Mouse (Mus musculus): Measurements from ENCODE around the gene Tmem51.

Gene Tmem51

DNA sequence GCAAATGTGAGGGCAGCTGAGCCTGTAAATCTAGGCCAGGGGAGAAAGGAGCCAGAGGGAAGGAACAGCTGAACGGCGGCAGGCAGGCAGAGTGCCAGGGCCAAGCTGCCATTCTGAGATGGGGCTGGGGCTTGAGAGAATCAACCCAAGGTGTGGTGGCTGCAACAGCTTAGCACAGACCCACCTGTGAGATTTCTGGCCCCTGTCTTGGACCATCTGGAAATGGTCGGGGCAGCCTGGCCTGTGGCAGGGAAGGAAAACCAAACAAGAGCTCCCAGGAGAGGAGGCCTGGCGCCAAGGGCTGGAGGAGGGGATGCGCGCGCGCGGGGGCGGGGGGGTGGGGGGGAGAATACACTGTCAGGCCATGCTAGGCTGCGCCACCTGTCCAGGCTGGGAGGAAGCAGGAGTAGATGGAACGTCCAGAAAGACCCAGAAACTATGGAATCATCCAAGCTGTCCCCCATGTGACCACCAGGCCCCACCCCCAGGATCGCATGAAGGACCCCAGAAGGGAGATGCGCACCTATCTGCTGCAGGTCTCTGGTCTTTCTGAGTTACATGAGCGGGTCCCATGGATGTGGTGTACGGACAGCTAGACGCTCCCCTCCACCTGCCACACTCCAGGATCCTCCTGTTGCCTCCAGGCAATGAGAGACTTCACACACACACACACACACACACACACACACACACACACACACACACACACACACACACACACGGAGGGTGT lies 3.0 kb downstream of the Tmem51 start:
- DNase-seq, result peak; percentile 81

DNA sequence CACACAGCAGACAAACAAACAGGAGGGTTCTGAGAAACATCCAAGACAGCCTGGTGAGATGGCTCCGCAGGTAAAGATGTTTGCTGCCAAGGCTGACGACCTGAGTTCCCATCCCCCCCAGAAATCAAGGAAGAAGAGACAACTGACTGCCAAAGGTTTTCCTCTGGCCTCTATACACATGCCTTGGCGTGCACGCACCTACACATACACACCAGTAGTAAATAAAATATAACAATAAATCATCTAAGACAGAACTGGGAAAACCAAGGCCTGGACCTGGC lies 3.7 kb downstream of the Tmem51 start:
- DNase-seq, result no peak

DNA sequence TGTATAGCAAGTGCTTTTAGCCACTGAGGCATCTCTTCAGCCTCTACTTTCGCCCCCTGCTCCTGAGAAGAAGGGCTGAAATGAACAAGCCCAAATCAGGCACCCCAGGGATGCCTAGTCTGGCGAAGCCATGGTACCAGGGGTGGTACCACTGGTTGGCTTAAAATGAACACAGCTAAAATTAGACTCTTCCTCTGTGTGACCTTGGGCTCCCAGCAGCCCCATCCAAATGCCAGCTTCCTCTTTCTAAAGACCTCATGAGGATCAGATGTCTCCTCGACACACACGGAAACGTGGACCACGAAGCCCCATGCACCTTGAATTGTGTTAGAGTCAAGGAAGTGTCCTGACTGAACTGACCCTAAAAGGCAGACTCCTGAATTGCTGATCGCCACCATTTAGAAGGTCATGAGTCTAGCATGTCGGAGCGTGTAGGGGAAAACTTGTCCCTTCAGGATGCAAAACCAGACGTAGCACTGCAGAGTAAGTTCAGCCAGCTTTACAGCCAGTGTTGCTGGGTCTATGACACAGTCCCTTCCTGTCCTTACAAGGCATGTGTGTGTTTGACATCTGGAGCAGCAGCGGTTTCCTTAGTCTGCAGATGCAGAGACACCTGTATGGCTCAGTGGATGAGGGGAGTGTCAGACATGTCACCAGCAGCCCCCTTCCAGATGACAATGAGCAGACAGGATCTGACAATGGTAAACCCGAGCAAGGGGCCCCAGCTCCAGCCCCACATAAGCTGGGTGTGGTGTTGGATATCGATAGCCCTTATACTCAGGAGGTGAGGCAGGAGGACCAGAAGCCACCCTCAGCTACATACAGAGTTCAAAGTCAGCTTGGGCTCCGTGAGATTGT lies 4.2 kb downstream of the Tmem51 start:
- DNase-seq, result no peak

DNA sequence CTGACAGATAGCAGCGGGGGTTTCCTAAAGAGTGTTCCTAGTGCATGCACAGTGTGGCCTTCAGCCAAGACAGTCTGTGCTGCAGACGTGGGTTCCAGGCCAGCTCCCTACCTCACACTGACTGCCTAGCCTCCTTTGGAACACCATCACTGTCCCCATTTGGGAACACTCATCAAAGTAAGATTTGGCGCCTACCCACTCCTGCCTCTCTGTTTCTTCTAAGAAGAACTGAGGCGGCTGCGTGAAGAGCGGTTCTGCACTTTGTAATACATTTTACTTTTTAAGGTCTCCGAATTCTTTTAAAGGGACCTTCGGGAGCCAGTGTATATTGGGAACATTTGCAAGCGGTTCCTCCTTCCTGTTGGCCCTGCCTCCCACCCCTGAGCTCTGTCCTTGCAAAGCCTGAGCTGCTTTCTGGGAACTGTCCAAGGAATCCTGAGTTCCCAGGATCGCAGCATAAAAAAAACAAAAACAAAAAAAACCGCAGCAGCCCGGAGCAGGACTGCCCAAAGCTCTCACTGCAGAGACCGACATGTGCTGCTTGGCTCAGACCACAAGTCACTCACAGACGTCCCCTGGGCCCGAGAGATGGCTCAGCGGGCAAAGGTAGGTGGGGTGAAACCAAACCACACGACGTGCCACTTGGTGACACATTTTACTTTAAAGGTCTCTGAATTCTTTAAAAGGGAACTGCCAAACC lies 6.4 kb downstream of the Tmem51 start:
- no peak for DNase-seq

DNA sequence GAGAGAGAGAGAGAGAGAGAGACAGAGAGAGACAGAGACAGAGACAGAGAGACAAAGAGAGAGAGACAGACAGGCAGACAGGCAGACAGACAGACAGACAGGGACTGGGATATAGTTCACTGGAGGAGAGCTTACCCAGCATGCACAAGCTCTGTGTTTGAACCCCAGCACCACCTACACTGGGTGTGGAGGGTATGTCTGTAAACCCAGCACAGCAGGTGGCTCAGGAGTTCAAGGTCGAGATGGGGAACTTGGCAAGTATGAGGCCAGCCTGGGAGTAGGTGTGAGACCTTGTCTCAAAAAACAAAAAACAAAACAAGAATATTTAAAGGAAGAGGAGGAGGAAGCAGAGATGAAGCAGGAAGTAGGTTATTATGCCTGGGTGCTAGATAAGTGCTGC lies 7.2 kb downstream of the Tmem51 start:
- no peak for DNase-seq

DNA sequence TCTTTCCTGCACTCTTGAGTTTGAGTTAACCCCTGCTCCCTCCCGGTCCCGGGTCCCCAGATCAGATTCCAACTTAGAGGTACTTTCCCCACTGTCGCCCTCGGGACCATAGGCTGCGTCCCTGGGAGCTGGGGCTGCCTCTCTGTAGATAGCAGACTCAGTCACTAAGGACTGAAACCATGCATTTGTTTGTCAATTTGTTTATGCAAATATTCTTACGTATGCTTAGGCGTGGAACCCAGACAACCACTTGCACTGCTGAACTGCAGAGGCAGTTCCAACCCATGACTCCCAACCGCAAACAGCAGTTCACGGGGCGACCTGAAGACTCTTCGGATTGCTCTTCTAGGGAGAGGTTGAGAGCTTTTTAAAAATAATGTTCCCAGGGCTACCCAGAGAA lies 8.2 kb downstream of the Tmem51 start:
- DNase-seq, result no peak

DNA sequence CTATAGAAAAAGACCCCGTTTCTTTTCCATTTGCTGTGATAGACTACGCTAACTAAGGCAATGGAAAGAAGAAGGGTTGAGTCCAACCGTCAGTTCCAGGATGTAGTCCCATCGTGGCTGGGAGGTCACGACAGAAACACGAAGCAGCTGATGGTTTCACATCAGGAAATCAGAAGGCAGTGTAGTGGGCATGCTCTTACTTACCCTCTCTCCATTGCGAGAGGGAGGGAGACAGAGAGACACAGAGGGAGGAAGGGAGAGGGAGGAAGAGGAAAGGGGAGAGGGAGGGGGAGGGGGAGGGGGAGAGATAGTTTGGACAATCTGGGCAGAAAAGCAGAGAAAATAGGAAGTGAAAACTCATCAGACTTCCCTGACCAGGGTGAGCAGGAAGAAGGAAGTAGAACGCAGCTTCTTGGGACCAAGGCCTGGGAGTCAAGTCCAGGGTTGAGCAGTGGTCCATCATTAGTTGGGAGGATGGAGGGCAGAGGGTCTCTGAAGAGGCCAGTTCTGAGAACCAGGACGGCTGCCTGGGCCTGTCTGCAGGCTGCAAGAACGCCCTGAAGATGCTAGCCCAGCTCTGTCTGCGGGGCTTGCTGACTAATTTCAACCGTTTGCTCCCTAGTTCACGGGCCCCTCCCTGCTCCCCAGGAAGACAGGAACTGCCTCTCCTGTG lies 9.9 kb downstream of the Tmem51 start:
- no peak for DNase-seq

DNA sequence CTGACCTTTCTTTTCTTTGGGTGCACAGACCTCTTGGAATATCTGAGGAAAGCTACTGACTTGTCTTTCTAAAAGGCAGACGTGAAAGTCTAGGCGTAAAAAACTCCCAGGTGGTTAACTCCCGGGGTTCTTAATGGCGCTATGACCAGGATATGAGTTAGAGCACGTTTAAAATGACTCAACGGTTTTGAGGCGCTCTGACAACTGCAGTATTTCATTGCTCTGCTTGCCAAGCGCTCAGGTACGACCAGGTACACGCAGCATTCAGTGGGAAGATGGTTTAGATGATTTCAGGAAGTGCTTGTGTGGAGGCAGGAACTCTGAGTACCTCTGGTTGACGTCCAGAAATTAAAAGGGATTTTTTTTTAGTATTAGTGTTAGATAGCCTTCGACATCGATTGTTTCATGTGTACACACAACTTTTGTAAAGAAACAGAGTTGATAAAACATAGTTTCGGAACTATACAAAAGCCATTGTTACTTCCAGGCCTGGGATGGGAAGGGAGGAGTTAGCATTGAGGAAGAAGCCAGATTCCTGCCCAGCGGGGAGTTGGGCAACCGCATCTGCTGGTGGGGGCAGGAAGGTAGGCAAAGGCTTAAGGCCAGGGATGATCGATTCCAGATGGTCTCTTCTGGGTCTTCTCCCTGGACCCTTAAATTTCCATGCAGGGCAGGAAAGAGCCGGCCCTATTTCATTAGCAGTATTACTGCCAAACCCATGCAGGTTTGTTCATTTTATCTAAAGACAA lies 12.7 kb downstream of the Tmem51 start:
- DNase-seq, result peak; percentile 70

DNA sequence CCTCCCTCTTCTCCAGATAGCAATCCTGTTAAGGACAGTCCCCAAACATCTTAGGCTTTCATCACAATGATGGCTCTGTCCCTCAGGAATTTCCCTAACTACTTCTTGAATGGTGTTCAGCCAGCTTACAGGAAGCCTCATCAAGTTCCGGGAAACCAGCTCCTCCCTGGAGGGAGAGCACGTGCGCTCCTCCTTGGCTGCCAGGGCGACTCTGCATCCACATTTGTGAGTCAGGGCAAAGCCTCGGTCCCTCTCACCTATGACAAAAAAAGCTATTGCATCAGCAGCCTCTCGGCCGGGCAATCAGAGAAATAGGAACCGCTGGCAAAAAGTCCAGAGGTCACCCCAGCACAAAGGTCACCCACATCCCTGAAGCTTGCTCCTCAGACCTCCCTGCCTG lies 13.3 kb downstream of the Tmem51 start:
- DNase-seq, result no peak

DNA sequence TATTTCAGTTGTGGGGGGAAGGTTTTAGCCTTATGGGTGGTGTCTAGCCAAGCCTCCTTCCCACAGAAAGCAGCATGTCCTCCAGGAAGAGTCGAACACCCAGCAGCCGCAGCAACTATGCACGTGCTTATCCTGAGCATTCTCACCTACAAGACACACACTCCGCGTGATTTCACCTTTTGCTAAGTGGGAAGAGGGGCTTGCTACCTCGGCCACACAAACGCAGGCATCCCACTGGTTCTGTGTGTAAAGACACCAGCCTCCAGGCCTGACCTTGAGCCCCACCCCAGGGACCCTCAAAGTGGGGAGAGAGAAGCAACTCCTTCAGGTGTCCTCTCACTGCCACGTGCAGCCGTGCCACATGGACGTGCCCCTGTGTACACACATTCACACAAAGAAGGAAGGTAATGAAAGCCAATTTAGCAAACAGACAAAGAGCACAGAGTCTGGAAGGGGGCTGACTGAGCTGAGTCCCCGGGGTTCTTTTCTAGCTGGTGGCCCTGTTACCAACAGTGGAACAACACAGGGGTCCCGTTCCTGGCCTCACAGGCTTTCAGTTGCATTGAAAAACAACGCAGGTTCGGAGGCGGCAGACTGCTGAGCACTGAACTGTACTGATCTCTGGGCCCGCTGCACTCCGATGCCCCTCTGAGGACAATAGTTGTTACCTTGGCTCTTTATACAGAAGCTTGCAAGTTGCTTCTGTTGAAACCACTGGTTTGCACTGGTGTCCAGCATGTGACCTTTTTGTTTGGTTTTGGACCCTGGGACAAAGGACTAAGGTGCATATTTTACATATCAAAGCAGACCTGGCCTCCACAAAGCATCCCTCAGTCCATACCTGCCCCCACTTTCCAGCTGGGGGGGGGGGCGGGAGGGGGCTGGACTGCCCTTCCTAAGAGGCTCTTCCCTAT lies 14.9 kb downstream of the Tmem51 start:
- DNase-seq, result no peak

DNA sequence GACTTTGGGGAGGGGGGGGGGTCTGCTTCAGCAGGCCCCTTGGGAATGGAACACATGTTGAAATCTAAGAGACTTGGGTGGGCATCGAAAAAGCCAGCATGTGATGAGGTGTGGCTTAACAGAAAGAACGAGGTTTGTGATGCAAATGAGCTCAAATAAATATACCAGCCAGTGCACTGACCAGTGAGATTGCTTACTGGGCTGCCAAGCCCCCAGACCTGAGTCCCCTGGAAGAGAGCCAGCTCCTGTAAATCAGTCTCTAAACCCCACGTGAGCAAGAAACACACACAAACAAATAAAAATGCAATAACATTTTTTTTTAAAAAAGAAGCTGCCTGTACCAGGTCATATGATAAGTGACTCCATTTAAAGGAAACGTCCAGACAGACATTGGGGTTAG lies 17.5 kb downstream of the Tmem51 start:
- DNase-seq, result no peak

DNA sequence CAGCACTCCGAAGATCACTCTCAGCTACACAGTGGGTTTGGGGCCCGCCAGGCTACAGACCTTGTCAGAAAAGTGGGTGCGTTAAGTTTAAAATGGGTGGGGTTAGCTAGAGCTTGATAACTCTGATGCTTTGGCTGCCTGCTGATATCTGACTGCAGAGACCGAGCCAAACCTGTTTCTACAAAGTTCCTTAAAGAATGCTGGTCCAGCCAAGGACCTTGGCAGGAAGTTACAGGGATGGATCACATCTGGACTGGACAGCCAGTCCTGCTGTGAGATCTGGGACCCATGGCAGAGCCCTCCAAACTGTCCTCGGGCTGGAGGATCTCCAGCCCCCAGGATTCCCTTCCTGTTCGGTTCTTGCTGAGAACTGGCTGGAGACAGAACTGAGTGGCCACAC lies 18.3 kb downstream of the Tmem51 start:
- DNase-seq, result no peak

DNA sequence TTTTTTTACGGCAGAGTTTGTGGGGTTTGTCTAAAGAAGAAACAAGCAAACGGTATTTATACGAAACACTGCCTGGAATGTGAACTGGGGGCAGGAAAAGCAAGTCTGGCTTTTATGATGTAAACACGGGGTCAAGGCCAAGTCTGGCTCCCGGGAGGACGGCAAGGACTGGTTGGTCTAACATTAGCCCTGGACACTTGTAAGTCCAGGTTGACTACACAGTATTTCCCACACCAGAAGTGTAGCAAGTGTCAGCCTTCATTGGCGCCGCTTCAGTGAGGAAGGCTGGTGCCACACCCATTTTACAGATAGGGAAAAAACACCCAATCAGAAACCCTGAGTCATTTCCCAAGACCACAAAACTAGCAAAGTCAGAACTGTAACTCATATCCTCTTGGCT lies 18.8 kb downstream of the Tmem51 start:
- DNase-seq, result no peak

DNA sequence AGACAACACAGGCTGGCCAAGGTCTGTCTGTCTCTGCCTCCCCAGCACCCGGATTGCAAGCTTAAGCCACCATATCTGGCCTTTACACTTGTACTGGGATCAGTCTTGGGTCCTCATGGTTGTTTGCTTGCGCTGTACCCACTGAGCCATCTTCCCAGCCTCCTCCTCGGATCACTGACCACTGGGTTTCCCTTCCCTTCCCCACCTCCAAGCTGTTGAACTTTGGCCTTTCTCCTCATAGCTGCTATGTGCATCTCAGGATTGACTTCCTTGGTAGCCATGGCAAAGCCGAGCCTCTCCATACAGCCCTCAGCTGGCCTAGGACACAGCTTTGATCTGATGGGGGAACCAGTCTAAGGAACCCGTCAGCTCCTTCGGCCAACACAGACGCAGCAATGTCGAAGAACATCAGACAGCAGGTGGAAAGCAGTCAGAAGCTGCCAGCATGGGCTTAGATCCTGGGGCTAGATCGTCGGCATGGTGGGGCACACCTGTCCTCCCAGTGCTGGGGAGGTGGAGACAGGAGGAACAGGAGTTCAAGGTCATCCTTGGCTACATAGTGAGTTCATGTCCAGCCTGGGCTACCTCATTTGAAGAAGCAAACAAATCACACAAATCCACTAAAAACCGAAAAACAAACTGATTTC lies 19.4 kb downstream of the Tmem51 start:
- DNase-seq, result no peak

DNA sequence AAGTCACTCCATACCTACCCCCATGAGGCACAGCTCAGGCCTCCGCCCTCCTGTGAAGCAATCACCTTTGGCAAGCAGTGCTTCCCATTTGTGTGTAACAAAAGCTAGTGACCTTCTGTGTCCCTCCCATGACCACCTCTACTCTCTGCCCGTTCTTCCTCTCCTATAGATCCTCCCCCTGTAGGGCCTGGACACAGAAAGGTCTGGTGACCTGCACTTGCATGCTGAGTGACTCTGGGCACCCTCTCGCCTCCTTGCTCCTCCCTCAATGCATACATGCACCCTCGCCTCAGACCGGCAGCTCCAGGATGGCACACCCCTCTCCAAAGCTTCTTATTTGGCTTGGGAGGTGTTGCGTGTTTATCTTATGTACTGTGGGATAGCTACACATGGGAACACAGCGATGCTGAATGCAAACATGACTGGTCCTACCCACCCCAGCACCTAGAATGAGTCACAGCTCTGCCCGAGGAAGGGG lies 21.0 kb downstream of the Tmem51 start:
- DNase-seq, result no peak

DNA sequence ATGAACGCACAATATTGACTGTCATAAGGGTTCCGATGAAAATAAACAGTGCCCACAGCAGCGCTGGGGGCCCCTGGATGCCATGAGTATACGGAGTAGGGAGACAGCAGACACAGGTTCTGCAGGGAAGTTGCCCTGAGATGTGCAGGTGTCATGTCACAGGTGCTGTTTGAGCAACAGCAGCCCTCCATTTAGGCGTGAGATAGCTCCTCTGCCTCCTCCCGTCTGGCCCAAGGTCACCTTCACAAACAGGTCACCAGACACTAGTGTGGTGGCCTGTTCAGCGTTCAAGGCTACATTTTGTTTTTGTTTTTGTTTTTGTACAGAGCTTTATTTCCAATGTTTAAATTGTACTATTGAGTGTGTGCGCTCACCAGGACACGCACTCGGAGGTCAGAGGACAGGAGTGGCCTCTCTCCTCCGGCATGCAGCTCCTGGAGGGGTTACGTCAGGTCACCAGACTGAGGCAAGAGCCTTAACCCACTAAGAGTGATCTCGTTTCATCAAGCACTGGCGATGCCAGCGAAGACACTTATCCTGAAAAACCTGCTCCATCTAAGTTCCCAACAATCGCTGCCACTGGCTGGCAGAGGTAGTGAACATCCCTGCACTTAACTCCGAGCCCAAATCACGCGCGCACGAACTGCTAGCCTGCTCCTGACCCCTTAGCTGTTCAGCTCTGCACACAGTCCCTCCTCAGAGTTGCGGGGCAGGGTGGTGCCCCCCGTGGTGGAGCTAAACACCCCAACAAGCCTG lies 22.4 kb downstream of the Tmem51 start:
- DNase-seq, result no peak

DNA sequence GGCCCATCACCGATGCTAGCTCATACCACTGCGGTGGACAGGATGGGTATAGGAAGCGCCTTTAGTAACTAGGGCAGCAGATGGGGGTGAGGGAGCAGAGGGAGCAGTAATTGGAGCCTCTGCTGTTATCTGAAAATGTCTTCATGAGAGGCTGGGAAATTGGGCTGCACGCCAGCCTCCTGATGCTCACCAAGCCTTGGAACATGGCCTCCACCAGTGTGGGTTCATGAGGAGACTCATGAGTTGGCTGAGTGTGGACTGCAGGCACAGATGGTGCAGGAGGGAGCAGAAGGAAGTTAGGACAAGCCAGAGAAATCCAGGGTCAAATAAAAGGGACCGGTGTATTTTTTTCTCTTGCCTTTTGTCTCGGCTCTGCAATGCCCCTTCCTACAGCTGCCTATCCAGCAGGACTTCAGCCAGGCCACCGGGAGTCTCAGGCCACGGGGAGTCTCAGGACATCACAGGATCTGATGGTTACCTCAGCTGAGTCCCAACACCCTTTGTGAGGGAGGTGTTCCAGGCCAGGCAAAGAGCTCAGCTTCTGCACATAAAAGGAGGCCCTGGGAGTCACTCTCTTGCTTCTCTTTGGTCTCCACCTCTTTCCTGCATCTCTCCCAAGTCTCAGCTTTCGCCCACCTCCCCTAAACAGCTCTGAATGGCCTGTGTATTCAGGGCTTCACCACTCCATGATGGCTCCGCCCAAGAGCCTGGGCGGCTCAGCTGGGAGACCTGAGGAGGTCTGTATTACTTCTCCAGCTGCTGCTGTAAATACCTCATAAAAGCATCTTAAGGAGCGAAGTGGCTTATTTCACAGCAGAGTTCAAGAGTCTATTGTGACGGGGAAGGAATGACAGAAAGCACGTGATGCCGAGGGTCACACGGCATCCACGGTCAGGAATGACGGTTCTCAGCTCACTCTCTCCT lies 23.4 kb downstream of the Tmem51 start:
- DNase-seq, result peak; percentile 95

DNA sequence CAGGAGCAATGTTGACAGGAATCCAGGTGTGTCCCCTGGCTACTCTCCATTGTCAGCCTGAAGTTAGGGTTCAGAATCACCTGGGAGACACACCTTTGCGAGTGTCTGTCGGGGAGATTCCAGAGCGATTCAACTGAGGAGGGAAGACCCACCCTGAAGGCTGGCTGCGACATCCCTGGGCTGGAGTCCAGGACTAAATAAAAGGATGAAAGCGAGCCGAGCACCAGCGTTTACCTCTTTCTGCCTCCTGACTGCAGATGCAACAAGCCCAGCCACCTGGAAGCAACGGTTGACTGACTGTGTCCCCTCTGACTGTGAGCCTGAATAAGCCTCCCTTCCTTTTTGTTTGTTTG lies 24.3 kb downstream of the Tmem51 start:
- no peak for DNase-seq
